Mouse (Mus musculus) right cerebral cortex, postnatal 14 days (tissue): ENCODE results near the gene Ispd.

Experiments used
- DNase-seq: peaks from one replicate; pipeline ENCODE4 v3.0.0; 2022

Gene Ispd

GRCm38 (mm10) chr12:36471411-36471810 is 90.2 kb downstream of the Ispd start:
- DNase-seq, result no peak

- DNase-seq, result no peak
Observed at GRCm38 (mm10) chr12:36474171-36474570, 92.9 kb downstream of the Ispd start.

GRCm38 (mm10) chr12:36475269-36475668 is 94.0 kb downstream of the Ispd start:
- no peak for DNase-seq

GRCm38 (mm10) chr12:36476476-36476875 is 95.2 kb downstream of the Ispd start:
- DNase-seq, result no peak

- DNase-seq, result no peak
Observed at GRCm38 (mm10) chr12:36477501-36477900, 96.3 kb downstream of the Ispd start.

- DNase-seq, result no peak
Observed at GRCm38 (mm10) chr12:36477926-36478325, 96.7 kb downstream of the Ispd start.

- DNase-seq, result no peak
Observed at GRCm38 (mm10) chr12:36481742-36482141, 100.5 kb downstream of the Ispd start.

- no peak for DNase-seq
Observed at GRCm38 (mm10) chr12:36483346-36483745, 102.1 kb downstream of the Ispd start.

GRCm38 (mm10) chr12:36497565-36497964 is 116.3 kb downstream of the Ispd start:
- DNase-seq, result no peak

- no peak for DNase-seq
Observed at GRCm38 (mm10) chr12:36507111-36507903, 126.1 kb downstream of the Ispd start.

- no peak for DNase-seq
Observed at GRCm38 (mm10) chr12:36509954-36510642, 128.8 kb downstream of the Ispd start.

- DNase-seq, result no peak
Observed at GRCm38 (mm10) chr12:36521774-36522173, 140.5 kb downstream of the Ispd start.

- DNase-seq, result no peak
Observed at GRCm38 (mm10) chr12:36523515-36523914, 142.3 kb downstream of the Ispd start.

- DNase-seq, result no peak
Observed at GRCm38 (mm10) chr12:36530920-36531319, 149.7 kb downstream of the Ispd start.

GRCm38 (mm10) chr12:36531421-36532072 is 150.3 kb downstream of the Ispd start:
- DNase-seq, result no peak

GRCm38 (mm10) chr12:36532525-36532924 is 151.3 kb downstream of the Ispd start:
- no peak for DNase-seq

- DNase-seq, result no peak
Observed at GRCm38 (mm10) chr12:36533160-36533900, 152.1 kb downstream of the Ispd start.

- DNase-seq, result no peak
Observed at GRCm38 (mm10) chr12:36534589-36534988, 153.3 kb downstream of the Ispd start.

- no peak for DNase-seq
Observed at GRCm38 (mm10) chr12:36545318-36545717, 164.1 kb downstream of the Ispd start.

- no peak for DNase-seq
Observed at GRCm38 (mm10) chr12:36549474-36549873, 168.2 kb downstream of the Ispd start.

GRCm38 (mm10) chr12:36554697-36555096 is 173.4 kb downstream of the Ispd start:
- no peak for DNase-seq

- no peak for DNase-seq
Observed at GRCm38 (mm10) chr12:36564146-36564545, 182.9 kb downstream of the Ispd start.

GRCm38 (mm10) chr12:36566974-36567373 is 185.7 kb downstream of the Ispd start:
- DNase-seq, result no peak
